Mouse (Mus musculus) left cerebral cortex, postnatal 14 days (tissue): ENCODE data around the gene Nr1h4. TPM values are rescaled to one million over a fixed set of nuclear protein-coding genes. Genes with fewer than 3 reads are reported as not detected.

Experiments used
- DNase-seq, 2 experiments: peaks; one replicate each; pipeline ENCODE4 v3.0.0; 2021 to 2022; ENCODE audit warnings: low spot score in 2 of 2, mixed read lengths in 1 of 2
- intact Hi-C: fragments of 180-260 bp; cut with DNase I; formaldehyde crosslinking; loops from one replicate; pipeline ENCODE4 v1.15.1; 2025
- total RNA-seq, 2 experiments: library from RNA; stranded (reverse); gene quantifications; 2 replicates each; pipeline ENCODE4 v1.2.3; 2021

Gene Nr1h4
- total RNA-seq, 2 experiments from 2014 or later, result 0.35 TPM; not detected in 1

GRCm38 (mm10) chr10:89525823-89526222 is 7.6 kb downstream of the Nr1h4 start:
- no peak for DNase-seq

DNA sequence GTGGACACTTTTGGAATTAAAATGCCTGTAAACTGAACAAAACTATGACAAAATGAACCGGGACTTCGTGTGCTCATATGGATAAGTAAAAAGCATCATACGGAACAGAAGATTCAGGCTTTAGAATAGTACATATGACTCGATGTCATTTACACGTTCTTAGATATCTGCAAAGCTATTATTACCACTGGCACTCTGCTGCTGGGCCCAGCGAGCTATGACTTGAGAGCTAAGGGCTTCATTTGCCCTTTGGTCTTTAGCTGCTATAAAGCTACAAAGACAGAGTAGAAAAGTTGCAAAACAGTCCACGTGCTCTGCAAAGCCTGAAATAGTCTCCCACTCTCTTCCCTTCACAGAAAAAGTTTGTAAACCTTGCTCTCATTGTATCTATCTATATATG is 10.9 kb downstream of the Nr1h4 start:
- intact Hi-C loops, result no loop called here
- no peak for DNase-seq

More at GRCm38 (mm10) chr10:89525823-89526222, 7.6 kb downstream of the Nr1h4 start:
- intact Hi-C loops, result no loop called here

- no peak for DNase-seq
- intact Hi-C loops, result no loop called here
Measured at GRCm38 (mm10) chr10:89521790-89522431, 11.5 kb downstream of the Nr1h4 start.

GRCm38 (mm10) chr10:89520381-89520780 is 13.0 kb downstream of the Nr1h4 start:
- intact Hi-C loops, result no loop called here
- no peak for DNase-seq

GRCm38 (mm10) chr10:89519226-89519625 is 14.2 kb downstream of the Nr1h4 start:
- intact Hi-C loops, result no loop called here
- no peak for DNase-seq

GRCm38 (mm10) chr10:89518365-89518764 is 15.0 kb downstream of the Nr1h4 start:
- intact Hi-C loops, result no loop called here
- no peak for DNase-seq

DNA sequence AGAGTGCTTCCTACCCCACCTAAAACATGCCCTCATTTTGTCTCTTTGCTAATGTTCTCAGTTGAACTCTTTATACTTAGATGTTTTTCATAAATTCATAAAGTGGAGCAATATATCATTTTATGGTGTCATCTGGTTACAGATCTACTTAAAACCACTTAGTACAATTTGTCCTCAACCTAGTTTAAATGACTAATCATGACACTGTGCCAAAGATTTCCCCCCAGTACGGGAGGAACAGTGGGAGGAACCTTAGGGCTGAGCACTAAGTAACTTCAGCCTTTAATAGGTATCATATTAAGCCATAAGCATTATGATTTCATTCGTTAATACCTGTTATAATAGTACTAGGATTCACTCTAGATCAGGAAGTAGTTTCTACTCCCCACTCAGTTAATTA is 17.6 kb downstream of the Nr1h4 start:
- intact Hi-C loops, result no loop called here
- no peak for DNase-seq

DNA sequence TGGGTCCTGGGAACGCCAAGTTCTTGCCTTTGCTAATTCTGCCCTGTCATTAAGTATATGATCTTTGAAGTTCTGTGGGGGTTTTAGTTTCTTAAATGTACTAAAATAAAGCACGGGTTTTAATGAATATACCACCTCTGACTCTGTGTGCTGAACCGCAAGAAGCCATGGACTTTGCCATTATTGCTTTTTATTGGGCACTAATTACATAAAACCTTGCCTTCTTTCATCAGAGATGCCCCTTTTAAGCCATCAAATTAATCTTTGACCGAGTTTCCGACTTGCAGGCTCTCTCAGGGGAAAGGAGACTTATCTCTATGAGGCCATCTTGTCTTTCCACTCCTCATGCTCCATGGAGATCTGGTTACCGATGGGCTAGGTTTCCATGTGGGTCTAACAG is 20.8 kb downstream of the Nr1h4 start:
- no peak for DNase-seq
- intact Hi-C loops, result no loop called here

DNA sequence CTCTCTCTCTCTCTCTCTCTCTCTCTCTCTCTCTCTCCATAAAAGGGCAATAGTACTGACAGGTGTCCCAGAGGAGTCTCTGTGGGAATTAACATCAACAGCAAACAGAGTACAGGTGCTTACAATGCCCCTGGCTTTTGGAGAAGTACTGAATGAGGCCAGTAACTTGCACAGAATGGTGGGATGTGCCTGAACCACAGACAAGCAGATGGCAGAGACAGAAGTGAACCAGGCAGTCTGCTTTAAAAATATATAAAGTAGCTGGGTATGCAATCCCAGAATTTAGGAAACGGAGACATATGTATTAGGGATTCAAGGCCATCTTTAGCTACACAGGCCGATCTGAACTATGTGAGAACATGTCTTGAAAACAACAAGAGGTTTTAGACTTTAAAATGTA is 22.8 kb downstream of the Nr1h4 start:
- intact Hi-C loops, result no loop called here
- peak in 1 of 2 experiments; percentile 14 for DNase-seq

GRCm38 (mm10) chr10:89508567-89508966 is 24.8 kb downstream of the Nr1h4 start:
- DNase-seq, result no peak
- intact Hi-C loops, result no loop called here

- no peak for DNase-seq
- intact Hi-C loops, result no loop called here
Measured at GRCm38 (mm10) chr10:89506479-89506878, 26.9 kb downstream of the Nr1h4 start.

- DNase-seq, result no peak
- intact Hi-C loops, result no loop called here
Measured at GRCm38 (mm10) chr10:89505592-89505955, 27.8 kb downstream of the Nr1h4 start.

DNA sequence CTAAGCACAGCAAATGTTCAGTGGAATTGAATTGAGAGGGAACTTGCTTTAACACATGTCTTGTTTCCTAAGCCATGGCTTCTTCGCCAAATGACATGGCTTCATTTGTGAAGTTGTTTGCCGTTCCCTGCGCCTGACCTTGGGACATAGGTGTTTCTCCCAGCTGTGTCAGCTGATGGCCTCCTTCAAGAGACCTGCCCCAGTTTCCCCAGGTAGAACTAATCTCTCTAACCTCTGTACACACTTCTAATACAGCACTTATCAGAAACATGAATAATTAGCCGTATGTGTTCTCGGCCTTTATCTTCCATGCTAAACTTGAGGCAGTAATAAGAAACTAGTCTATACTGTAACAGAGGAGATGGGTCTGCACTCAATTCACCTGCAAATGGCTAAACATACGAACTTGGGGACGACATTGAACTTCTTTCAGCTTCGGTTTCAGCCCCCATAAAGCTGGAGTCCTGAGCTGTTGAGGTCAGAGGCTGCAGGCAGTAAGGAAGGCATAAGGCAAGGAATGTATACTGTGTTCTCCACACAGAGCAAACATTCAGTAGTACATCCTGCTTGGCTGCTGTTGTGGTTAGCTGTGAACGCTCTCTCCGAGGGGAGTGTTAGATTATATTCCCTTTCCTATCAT is 28.3 kb downstream of the Nr1h4 start:
- intact Hi-C loops, result no loop called here
- no peak for DNase-seq

DNA sequence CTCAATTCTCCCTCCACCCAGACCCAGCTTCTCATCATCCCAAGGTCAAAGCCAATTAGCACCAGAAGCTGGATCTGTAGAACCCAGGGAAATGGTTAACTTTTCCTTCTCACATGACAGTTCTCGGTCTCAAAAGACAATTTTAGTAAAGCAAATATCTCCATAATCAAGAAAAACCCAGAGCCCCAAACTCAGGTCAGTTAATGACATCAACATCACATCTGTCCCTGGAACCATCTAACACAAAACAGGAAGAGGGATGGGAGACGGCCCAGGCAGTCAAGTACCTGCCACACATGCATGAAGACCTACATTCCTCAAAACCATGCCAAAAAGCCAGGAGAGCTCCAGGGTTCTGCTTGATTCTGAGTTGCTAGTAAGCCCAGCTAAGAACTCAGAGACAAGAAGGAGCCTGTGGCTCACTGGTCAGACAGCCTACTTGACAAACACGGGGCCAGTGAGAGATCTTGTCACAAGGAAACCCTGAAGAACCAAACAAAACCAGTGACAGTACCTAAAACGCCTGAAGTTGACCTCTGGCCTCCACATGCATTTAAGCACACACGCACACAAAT is 30.3 kb downstream of the Nr1h4 start:
- no peak for DNase-seq
- intact Hi-C loops, result no loop called here

DNA sequence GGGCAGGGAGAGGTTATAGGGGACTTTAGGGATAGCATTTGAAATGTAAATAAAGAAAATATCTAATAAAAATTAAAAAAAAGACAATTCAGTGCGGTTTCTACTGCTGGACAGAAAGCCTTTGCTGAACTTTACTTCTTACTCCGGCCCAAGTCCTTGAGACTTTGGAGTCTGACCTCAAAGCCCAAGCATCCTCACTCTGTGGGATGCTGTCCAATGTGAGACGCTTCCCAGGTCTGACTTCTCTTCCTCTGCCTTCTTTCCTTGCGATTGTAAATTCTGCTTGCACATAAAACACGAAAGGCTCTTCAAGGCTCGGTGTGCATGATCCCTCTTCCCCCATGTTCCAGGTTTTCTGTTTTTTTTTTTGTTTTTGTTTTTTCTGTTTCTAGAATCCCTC is 31.5 kb downstream of the Nr1h4 start:
- intact Hi-C loops, result no loop called here
- no peak for DNase-seq

DNA sequence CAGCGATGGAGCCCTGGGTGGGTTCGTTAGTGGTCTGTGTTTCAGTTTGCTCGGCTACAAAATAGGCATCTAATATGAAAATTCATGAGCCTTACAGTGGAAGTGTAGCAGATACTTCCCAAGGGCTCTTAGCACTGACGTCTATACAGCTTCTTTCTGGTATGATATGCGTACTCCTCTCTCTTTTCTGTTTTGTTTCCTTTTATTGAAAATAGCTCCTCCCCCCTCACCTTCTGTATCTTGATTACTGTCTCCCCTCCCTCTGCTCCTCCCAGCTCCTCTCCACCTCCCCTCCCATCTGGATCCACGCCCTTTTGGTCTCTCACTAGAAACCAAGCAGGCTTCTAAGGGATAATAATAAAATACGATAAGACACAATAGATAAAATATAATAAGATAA is 37.8 kb downstream of the Nr1h4 start:
- intact Hi-C loops, result no loop called here
- no peak for DNase-seq

- intact Hi-C loops, result no loop called here
- no peak for DNase-seq
Measured at GRCm38 (mm10) chr10:89491321-89491720, 42.1 kb downstream of the Nr1h4 start.

- no peak for DNase-seq
- intact Hi-C loops, result no loop called here
Measured at GRCm38 (mm10) chr10:89490250-89490649, 43.1 kb downstream of the Nr1h4 start.

GRCm38 (mm10) chr10:89489459-89489858 is 43.9 kb downstream of the Nr1h4 start:
- no peak for DNase-seq
- intact Hi-C loops, result no loop called here

DNA sequence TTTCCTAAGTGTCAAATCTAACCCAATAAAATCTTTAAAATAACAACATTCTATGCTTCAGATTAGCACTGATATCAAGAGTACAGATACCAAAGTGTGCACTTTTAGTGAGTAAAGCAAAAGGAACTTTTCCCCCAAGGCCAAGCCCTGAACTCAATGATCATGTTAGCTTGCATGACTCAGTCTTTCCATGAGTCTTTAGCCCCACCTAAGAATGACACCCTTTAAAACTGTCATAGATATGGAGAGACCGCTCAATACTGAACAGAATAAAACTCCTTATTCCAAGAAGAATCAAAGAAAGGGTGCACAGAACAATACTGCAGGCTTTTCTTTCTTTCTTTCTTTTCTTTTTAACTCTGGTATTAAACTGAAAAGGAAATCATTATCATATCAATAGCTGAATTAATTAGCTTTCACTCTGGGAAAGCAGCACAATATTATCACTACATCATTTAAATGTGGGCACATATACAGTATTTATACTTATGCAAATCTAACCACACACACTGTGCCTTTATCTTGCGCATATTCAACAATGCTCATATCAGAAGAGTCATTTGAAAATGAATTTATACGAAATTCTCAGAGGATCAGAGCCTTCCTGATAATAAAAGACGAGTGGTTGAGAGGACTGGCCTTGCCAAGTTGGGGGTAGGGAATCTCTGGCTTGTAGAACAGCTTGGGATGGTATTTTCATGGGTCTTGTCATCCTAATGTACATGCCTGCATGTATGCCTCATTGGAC is 46.2 kb downstream of the Nr1h4 start:
- DNase-seq, result no peak
- intact Hi-C loops, result no loop called here

DNA sequence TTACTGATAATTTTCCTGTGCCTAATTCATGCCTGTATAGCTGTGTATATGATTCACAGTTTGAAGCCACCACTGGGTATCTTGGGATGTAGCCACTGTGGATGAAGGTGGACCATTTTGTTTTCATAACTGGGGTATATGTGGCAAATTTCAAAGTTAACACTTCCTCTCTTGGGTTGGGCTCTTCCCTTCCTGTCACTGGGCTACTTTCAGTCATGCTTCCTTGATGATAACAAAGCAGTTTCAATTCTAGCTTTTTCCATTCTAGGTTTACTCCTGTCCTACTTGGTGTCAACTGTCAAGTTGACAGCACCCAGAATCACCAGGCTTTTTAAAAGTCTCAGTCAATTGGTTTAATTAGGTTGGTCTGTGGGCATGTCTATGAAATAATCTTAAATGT is 48.5 kb downstream of the Nr1h4 start:
- intact Hi-C loops, result no loop called here
- DNase-seq, result no peak
